Mouse (Mus musculus): ENCODE data around the gene Wipf3.

Gene Wipf3

GRCm38 (mm10) chr6:54429447-54430194 lies at the start of gene Wipf3:
Gene Wipf3 (plus strand): TSS chr6:54429603.
- DNase-seq (ENCODE audit: low spot score in 2 of 2): no peak

- DNase-seq (ENCODE audit: low spot score in 2 of 2): no peak
Observed at GRCm38 (mm10) chr6:54382636-54383035, 46.8 kb upstream of the Wipf3 start.

DNA sequence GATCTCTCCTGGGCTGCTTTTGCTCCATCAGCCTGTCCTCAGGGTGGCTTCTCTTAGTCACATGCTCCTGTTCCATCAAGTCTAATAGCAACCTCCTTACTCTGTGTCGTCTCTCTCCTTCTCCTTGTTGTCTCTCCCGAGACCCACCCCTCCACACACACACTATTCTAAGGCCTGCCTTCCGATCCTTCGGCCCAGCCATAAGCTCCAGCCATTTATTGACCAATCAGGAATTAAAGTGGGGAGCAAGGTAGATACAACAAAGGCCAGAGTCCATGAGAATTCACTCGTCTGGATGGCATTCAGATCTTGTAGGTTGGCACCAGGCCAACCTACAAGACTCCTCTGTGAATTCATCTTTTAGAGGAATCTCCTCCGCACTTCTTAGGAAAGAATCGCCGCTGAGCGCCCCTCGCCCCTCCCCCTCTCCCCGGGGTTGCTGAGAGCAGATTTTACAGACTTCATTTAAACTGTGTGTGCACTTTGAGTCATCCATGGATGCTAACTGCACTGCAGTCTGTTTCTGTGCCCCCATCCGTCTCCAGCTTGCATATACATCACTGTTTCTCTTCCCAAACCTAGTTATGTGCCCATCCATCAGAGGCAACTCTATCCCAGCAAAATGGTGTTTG lies 45.4 kb upstream of the Wipf3 start:
- no peak for DNase-seq (ENCODE audit: low spot score in 2 of 2)

GRCm38 (mm10) chr6:54384777-54385176 lies 44.6 kb upstream of the Wipf3 start:
- no peak for DNase-seq (ENCODE audit: low spot score in 2 of 2)

DNA sequence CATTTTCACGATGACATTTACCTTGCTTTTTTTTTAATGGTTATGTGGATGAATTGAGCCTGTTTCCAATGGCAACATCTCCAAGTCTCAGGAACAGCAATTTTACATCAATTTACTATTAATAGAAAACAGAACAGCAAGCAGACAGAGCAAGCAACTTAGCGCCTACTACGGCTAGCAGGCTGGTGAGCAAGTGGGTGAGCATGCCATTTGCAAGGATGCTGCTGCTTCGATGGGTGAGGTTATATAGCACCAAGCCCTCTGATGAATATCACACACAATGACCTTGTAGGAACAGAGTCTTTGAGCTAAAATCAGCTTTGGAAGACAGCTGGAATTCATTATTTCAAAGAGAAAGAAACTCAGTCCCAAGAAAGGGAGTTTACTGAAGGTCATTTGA lies 43.0 kb upstream of the Wipf3 start:
- DNase-seq (ENCODE audit: low spot score in 2 of 2): no peak

DNA sequence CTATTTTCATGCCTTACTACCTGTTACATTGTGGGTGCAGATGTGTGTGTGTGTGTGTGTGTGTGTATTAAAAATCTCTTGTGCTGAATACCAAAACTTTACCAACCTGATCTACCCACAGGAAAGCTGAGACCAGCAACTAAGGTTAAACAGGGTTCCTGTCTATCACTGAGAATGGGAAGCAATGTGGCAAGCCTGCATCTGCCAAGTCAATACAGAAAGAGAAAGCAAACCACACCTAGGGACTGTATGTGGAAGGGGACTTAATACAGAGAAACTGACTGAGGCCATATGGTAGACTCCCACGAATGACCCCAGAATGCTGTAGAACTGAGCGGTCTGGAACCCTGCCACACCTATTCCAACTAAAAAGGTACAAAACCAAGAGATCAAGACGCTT lies 42.4 kb upstream of the Wipf3 start:
- no peak for DNase-seq (ENCODE audit: low spot score in 2 of 2)

DNA sequence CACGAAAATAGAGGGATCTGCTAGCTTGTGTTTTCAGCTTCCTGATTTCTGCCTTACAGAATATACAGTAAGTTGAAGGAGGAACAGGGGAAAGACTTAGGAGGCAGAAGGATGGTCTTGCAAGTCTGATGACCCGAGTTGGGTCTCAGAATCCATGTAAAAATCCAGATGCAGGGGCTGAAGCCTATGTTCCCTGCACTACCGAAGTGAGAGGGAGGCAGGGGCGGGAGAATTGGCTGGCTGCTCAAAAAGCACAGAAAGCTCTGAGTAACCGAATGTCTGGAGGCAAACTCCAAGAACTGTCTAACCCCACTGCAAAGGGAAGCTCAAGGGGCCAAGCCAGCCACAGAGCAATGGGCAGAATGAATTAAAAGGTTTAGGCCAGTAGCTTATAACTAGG lies 41.7 kb upstream of the Wipf3 start:
- no peak for DNase-seq (ENCODE audit: low spot score in 2 of 2)

- DNase-seq (ENCODE audit: low spot score in 2 of 2): no peak
Observed at GRCm38 (mm10) chr6:54388690-54389275, 40.6 kb upstream of the Wipf3 start.

- no peak for DNase-seq (ENCODE audit: low spot score in 2 of 2)
Observed at GRCm38 (mm10) chr6:54391765-54392164, 37.6 kb upstream of the Wipf3 start.

- no peak for DNase-seq (ENCODE audit: low spot score in 2 of 2)
Observed at GRCm38 (mm10) chr6:54393886-54394285, 35.5 kb upstream of the Wipf3 start.

DNA sequence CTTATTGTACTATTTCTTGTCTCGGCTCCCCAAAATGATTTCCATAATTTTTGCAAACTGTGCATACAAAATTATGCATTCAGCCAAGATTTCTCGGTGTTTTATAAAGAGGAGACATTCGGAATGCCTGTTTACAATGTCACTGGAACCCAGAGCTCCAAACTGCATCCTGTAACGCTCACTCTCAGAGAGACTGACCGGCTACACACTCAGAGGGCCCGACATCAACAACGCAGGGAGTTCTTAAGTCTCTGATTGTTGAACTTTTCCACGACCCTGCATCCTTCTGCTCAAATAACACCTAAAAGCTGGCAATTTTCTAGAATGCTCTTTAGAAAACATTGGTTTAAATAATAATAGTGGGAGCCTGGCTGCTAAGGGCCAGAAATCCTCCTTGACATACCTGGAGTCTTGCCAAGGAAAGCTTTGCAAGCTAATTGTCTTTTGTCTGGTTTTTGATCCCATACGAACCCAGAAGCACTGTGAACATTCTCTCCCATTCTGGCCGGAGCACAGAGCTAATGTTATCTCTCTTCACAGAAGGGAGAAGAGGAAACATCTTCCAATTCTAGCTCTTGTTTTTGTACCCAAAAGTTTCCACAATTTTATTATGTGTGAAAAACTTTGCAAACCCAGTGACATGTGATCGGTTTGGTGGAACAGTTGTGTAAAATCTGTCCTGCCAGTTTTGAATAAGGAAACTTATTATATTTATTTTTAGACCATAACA lies 30.0 kb upstream of the Wipf3 start:
- DNase-seq (ENCODE audit: low spot score in 2 of 2): no peak

- no peak for DNase-seq (ENCODE audit: low spot score in 2 of 2)
Observed at GRCm38 (mm10) chr6:54401503-54401902, 27.9 kb upstream of the Wipf3 start.

GRCm38 (mm10) chr6:54404916-54405315 lies 24.5 kb upstream of the Wipf3 start:
- DNase-seq (ENCODE audit: low spot score in 2 of 2): no peak

DNA sequence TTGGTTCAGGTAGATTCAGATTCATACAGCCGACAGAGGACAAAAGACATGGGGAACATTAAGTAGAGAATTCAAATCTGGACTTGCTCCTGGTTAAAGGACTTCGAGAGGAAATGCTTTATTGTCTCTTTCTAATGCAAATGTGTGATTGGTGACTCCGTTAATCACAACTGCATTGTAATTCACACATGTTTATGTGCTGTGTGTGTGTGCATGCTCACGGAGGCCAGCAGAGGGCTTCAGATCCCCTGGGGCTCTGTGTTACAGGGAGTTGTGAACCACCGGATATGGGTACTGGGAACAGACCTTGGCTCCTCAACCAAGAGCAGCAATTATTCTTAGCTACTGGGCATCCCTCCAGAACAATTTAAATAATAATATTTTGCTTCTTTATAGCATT lies 23.3 kb upstream of the Wipf3 start:
- DNase-seq (ENCODE audit: low spot score in 2 of 2): no peak

- DNase-seq (ENCODE audit: low spot score in 2 of 2): no peak
Observed at GRCm38 (mm10) chr6:54409271-54409670, 20.1 kb upstream of the Wipf3 start.

- no peak for DNase-seq (ENCODE audit: low spot score in 2 of 2)
Observed at GRCm38 (mm10) chr6:54410451-54410850, 19.0 kb upstream of the Wipf3 start.

- no peak for DNase-seq (ENCODE audit: low spot score in 2 of 2)
Observed at GRCm38 (mm10) chr6:54411591-54411990, 17.8 kb upstream of the Wipf3 start.

DNA sequence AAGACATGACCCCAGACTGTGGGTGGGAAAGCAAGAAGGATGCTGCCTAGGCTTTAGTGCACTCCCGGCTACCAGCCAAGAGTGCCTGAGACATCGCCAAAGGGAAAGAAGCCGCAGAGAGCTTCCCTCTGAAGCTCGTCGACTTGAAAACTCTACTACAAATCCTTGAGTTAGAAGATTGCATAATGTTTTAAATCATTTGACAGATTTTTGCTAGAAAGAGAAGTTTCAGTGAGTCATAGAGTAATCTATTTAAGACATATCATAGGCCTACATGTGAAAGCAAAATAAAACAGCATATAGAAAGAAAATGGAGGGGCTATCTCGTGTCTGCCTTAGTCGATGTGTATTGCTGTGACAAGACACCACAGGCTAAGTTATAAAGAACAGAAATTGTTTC lies 16.5 kb upstream of the Wipf3 start:
- no peak for DNase-seq (ENCODE audit: low spot score in 2 of 2)

GRCm38 (mm10) chr6:54425230-54425629 lies 4.2 kb upstream of the Wipf3 start:
- no peak for DNase-seq (ENCODE audit: low spot score in 2 of 2)

- DNase-seq (ENCODE audit: low spot score in 2 of 2): no peak
Observed at GRCm38 (mm10) chr6:54428850-54429446, 455 bp upstream of the Wipf3 start.

- DNase-seq (ENCODE audit: low spot score in 2 of 2): no peak
Observed at GRCm38 (mm10) chr6:54430221-54430620, 818 bp downstream of the Wipf3 start.

DNA sequence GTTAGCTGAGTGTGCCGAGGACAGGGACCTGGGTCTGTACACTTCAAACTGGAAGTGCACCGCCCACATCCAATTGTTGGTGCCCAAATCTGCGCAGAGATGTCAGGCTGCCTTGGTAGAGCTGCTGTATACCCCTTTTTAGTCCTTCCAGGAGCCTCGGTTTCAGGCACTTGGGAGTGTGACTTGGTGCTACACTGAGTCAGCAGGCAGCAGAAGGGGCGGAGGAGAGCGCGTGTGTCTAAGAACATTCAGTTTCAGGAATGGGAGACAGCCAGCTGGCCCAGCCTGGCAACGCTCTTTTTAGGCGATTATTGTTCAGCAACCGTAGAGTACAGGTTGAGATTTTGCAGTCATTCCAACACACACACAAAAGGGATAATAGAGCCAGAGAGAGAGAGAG lies 2.4 kb downstream of the Wipf3 start:
- no peak for DNase-seq (ENCODE audit: low spot score in 2 of 2)

All from spleen, postnatal 36 days (tissue).